Mouse (Mus musculus) cerebellum, adult 11 months (tissue): ENCODE measurements around the gene Olfr1458.

ENCODE experiments used
- DNase-seq: peaks from one replicate; pipeline ENCODE4 v3.0.0; 2022

Gene Olfr1458

DNA sequence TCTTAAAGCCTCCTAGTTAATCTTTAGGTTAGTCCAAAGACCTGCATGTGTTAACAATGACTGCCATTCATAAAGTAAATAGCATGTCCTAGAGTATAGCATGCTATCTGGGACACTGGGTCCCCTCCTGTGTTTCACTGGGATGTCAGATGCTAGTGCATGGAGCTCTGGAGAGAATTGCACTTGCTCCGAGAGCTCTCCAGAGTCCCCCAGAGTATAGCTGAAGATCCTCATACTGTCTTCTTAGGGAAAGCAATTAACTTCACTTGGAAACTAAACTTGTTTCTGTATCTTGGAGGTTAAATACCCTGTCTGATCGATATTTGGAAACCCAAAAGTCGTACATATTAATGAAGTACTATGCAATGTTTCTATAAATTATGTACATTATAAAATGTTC, at the start of gene Olfr1458:
Olfr1458 (minus strand) TSS at position 101 of the 400 bp plus-strand sequence.
- DNase-seq: no peak

GRCm38 (mm10) chr19:13149449-13149848, 42.9 kb upstream of the Olfr1458 start, which contains the start of gene Olfr1459:
TSS of gene Olfr1459 (minus strand) at chr19:13149549.
- DNase-seq: no peak

- DNase-seq: no peak
Measured at GRCm38 (mm10) chr19:13097791-13098190, 8.8 kb downstream of the Olfr1458 start, which contains the start of gene Olfr1457. TSS of gene Olfr1457 (minus strand) at chr19:13097891.

GRCm38 (mm10) chr19:13093908-13094307, 12.7 kb downstream of the Olfr1458 start:
- no peak for DNase-seq

- DNase-seq: no peak
Measured at GRCm38 (mm10) chr19:13060310-13060709, 46.3 kb downstream of the Olfr1458 start, which contains the start of gene Olfr1454. TSS of gene Olfr1454 (plus strand) at chr19:13060610.
